Mouse (Mus musculus) embryonic fibroblast, embryonic 13.5 days (primary cell): ENCODE measurements around the gene Ndufb5. TPM values are rescaled to one million over a fixed set of nuclear protein-coding genes. Genes with fewer than 3 reads are reported as not detected.
A peak's percentile ranks its signal among the peaks of the same experiment; 100 is the strongest.

Experiments
- H3K27ac ChIP-seq: 2 replicates; pipeline ENCODE4 v1.5.1; 2012; ENCODE audit warnings: low read length, control low read depth, inconsistent platforms; ENCODE audit not compliant: insufficient read depth
- H3K4me1 ChIP-seq: 2 replicates; pipeline ENCODE4 v1.6.1; 2011; ENCODE audit warnings: low read length; ENCODE audit not compliant: control insufficient read depth, insufficient read depth
- H3K4me3 ChIP-seq: 2 replicates; pipeline ENCODE4 v1.5.1; 2011; ENCODE audit warnings: mild to moderate bottlenecking, control low read depth, low read length; ENCODE audit not compliant: insufficient read depth
- CTCF ChIP-seq: IDR thresholded peaks from 2 replicates; pipeline ENCODE4 v1.5.1; 2011; ENCODE audit warnings: mild to moderate bottlenecking, control low read depth, low read length, moderate library complexity, borderline replicate concordance; ENCODE audit not compliant: insufficient read depth
- POLR2A ChIP-seq: IDR thresholded peaks from 2 replicates; pipeline ENCODE4 v1.6.1; 2011; ENCODE audit warnings: low read depth, mild to moderate bottlenecking, control low read depth, low read length, moderate library complexity
- polyA plus RNA-seq: library from polyadenylated mRNA; stranded (reverse); fragments of >200 nt; gene quantifications from 2 replicates; pipeline ENCODE4 v1.2.4, GENCODE M21; 2011; ENCODE audit warnings: low read depth; ENCODE audit not compliant: missing spikeins, insufficient read length

Gene Ndufb5
- polyA plus RNA-seq = 102 and 125 TPM in 2 replicates

GRCm38 (mm10) chr3:32736244-32737171 lies at the start of gene Ndufb5:
Gene Ndufb5, plus strand, starts transcription at chr3:32736990.
- Histone ChIP-seq H3K4me3 (peak within 1 kb of the TSS; percentile 84), H3K4me1 (no peaks in the 10 kb centered on the region; the same call in 1 of the 2 replicates), H3K27ac (peak within 1 kb of the TSS; percentile 35; the same call in 1 of the 2 replicates)
- TF ChIP-seq CTCF (no peak), POLR2A (peak; percentile 85)

GRCm38 (mm10) chr3:32687156-32687555 lies 49.6 kb upstream of the Ndufb5 start:
- Histone ChIP-seq H3K4me3 (no peak overlapping the region), H3K27ac (no peak overlapping the region), H3K4me1 (no peaks in the 10 kb centered on the region)
- no peak for TF ChIP-seq POLR2A
- no peak for TF ChIP-seq CTCF

GRCm38 (mm10) chr3:32689567-32689999 lies 47.2 kb upstream of the Ndufb5 start:
- no peaks in the 10 kb centered on the region for H3K4me1 ChIP-seq
- H3K4me3 ChIP-seq = no peak overlapping the region
- TF ChIP-seq CTCF (no peak), POLR2A (no peak)
- H3K27ac ChIP-seq = no peak overlapping the region

- no peak overlapping the region for H3K27ac ChIP-seq
- no peaks in the 10 kb centered on the region for H3K4me1 ChIP-seq
- TF ChIP-seq POLR2A (no peak), CTCF (no peak)
- no peak overlapping the region for H3K4me3 ChIP-seq
Measured at GRCm38 (mm10) chr3:32690008-32690407, 46.8 kb upstream of the Ndufb5 start.

- H3K4me1 ChIP-seq = no peaks in the 10 kb centered on the region
- H3K4me3 ChIP-seq = no peak overlapping the region
- no peak overlapping the region for H3K27ac ChIP-seq
- TF ChIP-seq CTCF (no peak), POLR2A (no peak)
Measured at GRCm38 (mm10) chr3:32690901-32691300, 45.9 kb upstream of the Ndufb5 start.

- Histone ChIP-seq H3K4me1 (no peaks in the 10 kb centered on the region), H3K27ac (no peak overlapping the region), H3K4me3 (no peak overlapping the region)
- TF ChIP-seq POLR2A (no peak), CTCF (no peak)
Measured at GRCm38 (mm10) chr3:32691841-32692240, 44.9 kb upstream of the Ndufb5 start.

- TF ChIP-seq CTCF (no peak), POLR2A (no peak)
- no peaks in the 10 kb centered on the region for H3K4me1 ChIP-seq
- H3K4me3 ChIP-seq = no peak overlapping the region
- H3K27ac ChIP-seq = no peak overlapping the region
Measured at GRCm38 (mm10) chr3:32694211-32694610, 42.6 kb upstream of the Ndufb5 start.

- no peak for TF ChIP-seq POLR2A
- no peak for TF ChIP-seq CTCF
- no peaks in the 10 kb centered on the region for H3K4me1 ChIP-seq
Measured at GRCm38 (mm10) chr3:32694737-32695582, 41.8 kb upstream of the Ndufb5 start.

GRCm38 (mm10) chr3:32695583-32695980 lies 41.2 kb upstream of the Ndufb5 start:
- Histone ChIP-seq H3K27ac (no peak overlapping the region), H3K4me1 (no peaks in the 10 kb centered on the region), H3K4me3 (no peak overlapping the region)
- TF ChIP-seq CTCF = no peak
- TF ChIP-seq POLR2A = no peak

More at GRCm38 (mm10) chr3:32694737-32695582, 41.8 kb upstream of the Ndufb5 start:
- no peak overlapping the region for H3K4me3 ChIP-seq
- H3K27ac ChIP-seq = no peak overlapping the region
